Mouse (Mus musculus): ENCODE measurements around the gene Smok2b.
"Not testable (repeated sequence)": the region's sequence is repeated elsewhere in the genome, so short reads cannot be mapped to it uniquely, and the experiment has no call there.

Smok2b gene

DNA sequence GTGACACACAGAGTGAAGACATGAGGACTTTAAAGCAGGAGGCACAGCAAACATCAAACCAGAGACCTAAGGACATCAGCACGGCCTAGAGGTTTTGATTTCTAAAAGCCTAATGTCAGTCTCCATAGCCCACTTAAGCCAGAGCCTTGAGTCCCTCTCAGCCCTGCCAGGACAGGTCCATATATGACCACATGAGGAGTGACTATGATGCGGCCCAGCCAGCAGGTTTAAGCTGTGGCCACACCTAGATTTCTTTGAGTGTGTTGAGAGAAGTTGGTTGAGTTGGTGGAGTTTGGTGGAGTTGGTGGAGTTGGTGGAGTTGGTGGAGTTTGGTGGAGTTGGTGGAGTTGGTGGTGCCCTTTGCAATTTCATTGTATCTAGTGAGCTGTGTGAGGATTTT lies at the start of gene Smok2b:
Gene Smok2b (plus strand): TSS at position 301 of the 400 bp plus-strand sequence.
- CTCF ChIA-PET = not testable (repeated sequence)

- CTCF ChIA-PET = not testable (repeated sequence)
Measured at GRCm38 (mm10) chr17:13180491-13180890, 49.6 kb upstream of the Smok2b start.

- CTCF ChIA-PET = not testable (repeated sequence)
Measured at GRCm38 (mm10) chr17:13182712-13183111, 47.3 kb upstream of the Smok2b start.

GRCm38 (mm10) chr17:13184514-13184913 lies 45.5 kb upstream of the Smok2b start:
- CTCF ChIA-PET = not testable (repeated sequence)

GRCm38 (mm10) chr17:13186541-13186940 lies 43.5 kb upstream of the Smok2b start:
- CTCF ChIA-PET = not testable (repeated sequence)

GRCm38 (mm10) chr17:13187621-13188020 lies 42.4 kb upstream of the Smok2b start:
- CTCF ChIA-PET = not testable (repeated sequence)

GRCm38 (mm10) chr17:13188846-13189245 lies 41.2 kb upstream of the Smok2b start:
- CTCF ChIA-PET = not testable (repeated sequence)

DNA sequence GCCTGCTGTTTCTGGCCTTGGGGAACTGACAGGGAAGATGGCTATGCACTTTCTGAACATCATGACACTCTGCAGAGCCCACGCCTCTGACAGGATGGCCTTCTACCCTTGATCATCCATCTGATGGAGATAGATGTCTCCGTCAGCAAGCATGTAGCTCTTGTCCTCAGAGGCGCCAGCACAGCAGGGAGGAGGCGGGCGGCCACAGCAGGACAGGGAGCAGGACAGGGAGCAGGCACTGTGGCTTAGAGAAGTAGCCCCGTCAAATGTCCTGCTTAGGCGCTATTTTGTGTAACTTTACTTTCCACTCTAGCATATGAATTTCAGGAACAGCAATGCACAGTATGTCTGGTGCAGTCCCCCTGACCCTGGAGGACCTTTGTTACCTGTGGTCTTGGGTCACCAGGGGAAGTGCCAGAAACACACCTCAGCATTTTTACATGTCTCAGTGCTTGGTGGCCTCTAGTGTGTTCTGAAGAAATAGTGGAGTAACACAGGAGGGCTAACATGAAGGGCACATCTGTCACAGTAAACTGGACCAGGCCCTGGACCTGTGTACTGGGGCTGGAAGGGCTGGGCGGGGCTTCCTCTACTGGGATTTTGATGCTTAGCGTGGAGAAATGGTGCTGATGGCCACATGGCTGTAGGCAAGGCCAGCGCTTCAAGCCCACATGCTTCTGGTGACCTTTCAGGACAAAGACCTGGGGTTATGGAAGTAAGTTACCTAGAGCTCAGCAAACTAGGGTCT lies 39.0 kb upstream of the Smok2b start:
- CTCF ChIA-PET = not testable (repeated sequence)

DNA sequence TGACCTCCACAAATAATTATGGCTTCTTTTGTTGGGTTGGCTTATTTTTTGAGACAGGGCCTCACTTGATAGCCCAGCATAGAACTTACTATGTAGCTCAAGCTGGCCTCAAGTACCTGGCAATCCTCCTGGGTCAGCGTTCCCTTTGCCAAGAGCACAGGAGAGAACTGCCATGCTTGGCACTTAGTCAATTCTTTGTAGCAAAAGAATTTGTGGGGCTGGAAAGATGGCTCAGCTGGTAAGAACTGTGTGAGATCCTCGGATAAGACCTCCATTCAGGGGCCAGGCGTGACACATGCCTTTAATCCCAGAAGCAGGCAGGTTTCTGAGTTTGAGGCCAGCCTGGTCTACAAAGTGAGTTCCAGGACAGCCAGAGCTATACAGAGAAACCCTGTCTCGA lies 33.6 kb upstream of the Smok2b start:
- CTCF ChIA-PET = not testable (repeated sequence)

DNA sequence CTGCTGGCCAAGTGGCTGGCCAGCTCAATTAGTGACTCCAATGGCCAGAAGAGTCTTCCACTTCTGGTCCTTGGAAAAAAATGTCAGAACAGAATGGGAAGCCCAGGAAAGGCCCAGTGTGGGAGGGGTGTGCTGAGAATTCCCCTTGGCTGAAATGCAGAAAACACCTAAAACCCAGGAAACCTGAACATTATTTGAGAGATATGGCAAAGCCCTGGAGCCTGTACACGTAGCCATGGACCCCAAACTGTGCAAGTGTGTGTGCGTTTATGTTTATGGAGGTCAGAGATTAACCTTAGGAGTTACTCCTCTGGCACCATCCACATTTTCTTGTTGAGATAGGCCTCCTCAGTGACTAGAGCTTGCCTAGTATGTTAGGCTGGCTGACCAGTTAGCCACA lies 31.2 kb upstream of the Smok2b start:
- CTCF ChIA-PET = not testable (repeated sequence)

DNA sequence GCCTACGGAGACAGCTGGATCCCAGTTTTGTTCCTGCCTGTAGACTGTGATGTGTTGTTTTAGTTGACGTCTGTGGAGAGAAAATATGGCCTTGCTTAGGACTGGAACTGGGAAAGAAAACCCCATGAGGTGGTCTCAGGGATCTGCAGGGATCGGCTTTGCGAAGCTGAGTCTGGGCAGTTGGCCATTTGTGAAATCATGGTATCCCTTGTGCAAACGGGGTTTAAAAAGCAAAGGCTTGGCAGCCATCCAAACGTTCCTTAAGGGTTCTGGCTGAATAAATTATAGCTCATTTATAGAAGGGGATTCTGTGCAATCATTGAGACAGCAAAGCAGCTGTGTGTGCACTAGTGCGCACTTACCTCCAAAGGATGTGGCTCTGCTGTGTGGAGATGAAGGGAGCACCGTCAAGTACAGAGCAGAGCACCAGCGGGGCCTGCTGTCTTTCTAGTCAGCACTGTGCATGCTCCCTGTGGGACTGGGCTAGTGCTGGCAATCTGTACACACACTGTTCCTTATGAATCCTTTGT lies 30.1 kb upstream of the Smok2b start:
- CTCF ChIA-PET = not testable (repeated sequence)

DNA sequence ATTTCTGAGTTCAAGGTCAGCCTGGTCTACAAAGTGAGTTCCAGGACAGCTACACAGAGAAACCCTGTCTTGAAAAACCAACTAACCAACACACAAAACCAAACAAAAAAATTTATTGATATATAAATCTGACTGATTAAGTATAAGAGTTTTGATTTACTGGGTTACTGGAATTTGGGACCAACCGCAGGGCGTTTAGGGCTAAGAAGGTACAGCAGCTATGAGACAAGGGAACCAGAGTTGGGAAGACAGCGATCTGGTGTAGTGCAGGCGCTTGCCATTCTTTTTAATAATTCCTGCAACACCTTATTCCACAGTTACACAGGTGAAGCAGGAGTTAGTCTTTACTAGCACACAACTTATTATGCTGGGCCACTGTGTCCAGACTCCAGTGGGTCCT lies 28.5 kb upstream of the Smok2b start:
- CTCF ChIA-PET = not testable (repeated sequence)

- CTCF ChIA-PET = not testable (repeated sequence)
Measured at GRCm38 (mm10) chr17:13202453-13203107, 27.5 kb upstream of the Smok2b start.

DNA sequence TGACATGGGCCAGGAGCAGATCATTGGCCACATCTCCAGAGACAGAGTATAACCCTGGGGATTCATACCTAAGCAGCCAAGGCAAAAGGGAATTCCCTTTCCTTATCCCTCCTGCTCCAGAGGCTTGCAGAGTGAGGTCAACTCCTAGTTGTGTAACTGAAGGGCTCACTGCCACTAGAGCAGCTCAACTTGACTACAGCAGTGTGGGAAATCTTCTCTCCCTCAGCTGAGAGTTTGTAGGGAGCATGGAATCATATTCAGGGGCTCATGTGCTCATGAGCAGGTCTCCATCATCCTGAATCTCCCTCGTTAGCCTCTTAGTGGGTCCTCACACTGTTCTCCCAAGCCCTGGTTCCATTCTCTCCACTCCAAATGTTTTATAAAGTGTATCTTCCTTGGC lies 24.8 kb upstream of the Smok2b start:
- CTCF ChIA-PET = not testable (repeated sequence)

GRCm38 (mm10) chr17:13206491-13206890 lies 23.6 kb upstream of the Smok2b start:
- CTCF ChIA-PET = no interaction called here

DNA sequence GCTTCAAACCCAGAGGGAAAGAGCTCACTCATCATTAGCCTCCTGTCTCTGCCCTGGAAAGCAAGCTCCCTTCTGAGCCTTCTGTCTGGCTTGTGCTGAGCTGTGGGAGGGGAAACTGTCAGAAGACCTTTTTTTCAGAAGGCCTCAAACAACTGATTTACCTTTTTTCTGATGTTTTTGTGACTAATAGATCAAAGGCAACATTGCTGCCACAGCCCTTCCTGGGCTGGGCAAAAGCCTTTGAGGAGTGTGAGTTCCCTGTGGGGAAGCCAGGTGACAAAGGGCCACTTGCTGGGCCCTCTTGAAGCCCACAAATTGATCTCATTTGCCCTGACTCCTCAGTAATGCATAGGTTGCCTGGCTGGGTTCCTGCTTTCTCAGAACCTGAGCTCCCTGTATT lies 21.6 kb upstream of the Smok2b start:
- CTCF ChIA-PET = not testable (repeated sequence)

- CTCF ChIA-PET = no interaction called here
Measured at GRCm38 (mm10) chr17:13212136-13212850, 17.8 kb upstream of the Smok2b start.

- CTCF ChIA-PET = no interaction called here
Measured at GRCm38 (mm10) chr17:13214169-13214568, 15.9 kb upstream of the Smok2b start.

DNA sequence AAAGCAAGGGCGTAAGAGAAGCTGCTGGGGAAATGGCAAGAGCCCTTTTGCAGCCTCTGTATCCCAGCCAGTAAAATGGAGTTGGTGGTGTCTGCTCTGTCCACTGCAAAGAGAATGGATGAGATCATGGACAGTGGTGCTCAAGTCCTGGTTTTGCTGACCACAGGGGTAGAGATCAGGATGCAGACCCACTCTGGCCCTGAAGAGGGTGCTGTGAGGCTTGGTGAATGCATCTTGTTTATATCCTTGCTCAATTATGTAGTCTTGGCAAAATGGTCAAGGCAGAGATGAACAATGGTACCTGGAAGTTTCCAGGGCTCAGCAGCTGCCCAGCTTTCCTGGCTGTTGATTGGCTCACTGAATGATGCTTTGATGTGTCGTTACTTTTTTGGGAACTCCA lies 14.5 kb upstream of the Smok2b start:
- CTCF ChIA-PET = no interaction called here

GRCm38 (mm10) chr17:13220888-13221287 lies 9.2 kb upstream of the Smok2b start, which contains the start of gene Smok2a:
TSS of gene Smok2a (plus strand) at chr17:13221188.
- CTCF ChIA-PET = no interaction called here

GRCm38 (mm10) chr17:13221921-13222320 lies 8.1 kb upstream of the Smok2b start:
- CTCF ChIA-PET = not testable (repeated sequence)

DNA sequence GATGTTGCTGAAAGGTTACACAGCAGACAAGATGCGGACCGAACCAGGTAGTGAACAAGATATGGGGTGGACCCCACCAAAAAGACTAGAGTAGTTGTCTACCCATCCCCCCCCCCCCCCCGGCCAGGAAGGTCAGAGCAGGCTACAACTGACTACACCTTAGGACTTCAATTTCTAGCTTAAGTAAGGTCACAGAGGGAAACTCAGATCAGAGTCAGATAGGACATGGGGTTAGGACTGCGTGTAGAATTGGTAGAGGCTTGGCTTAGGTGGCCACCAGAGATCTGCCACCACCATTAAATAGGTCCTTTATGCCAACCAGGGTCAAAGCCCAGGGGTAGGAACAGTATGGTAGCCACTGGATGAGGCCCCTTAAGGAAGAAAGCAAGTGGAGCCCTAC lies 9.4 kb downstream of the Smok2b start:
- CTCF ChIA-PET = not testable (repeated sequence)
